ENCODE assay signal across 8 mouse cellular contexts in genomic region chr7:127346676-127347075, GRCm38 (mm10). TPM values are rescaled to one million over a fixed set of nuclear protein-coding genes. Genes with fewer than 3 reads are reported as not detected.
DNase-seq lines count a peak whose midpoint lies in the region; ATAC-seq and TF ChIP-seq lines count a peak whose summit lies in the region.

No protein-coding gene starts in this region.

- no peaks in the 10 kb centered on the region for H3K36me3 ChIP-seq in forebrain, embryonic 11.5 days (ENCODE audit: control insufficient read depth, insufficient read depth, low read length)
- H3K36me3 ChIP-seq in lung, embryonic 16.5 days (ENCODE audit: control insufficient read depth, insufficient read depth, low read length): peaks cover 16% of the 10 kb centered on the region
- H3K36me3 ChIP-seq in thymus, adult 2 months (ENCODE audit: control insufficient read depth, insufficient read depth, low read length): no peaks in the 10 kb centered on the region

- ATAC-seq in cerebellum, adult (ENCODE audit: insufficient number of reproducible peaks, low FRiP score, low TSS enrichment): no peak
- ATAC-seq in forebrain, embryonic 11.5 days (replicated peaks; ENCODE audit: low FRiP score): no peak
- no peak for ATAC-seq in lung, embryonic 16.5 days (ENCODE audit: low read depth)

- H3K4me3 ChIP-seq in cerebellum, adult 2 months (replicated peaks; ENCODE audit: insufficient read depth, low read depth, low read length): no peak overlapping the region
- H3K4me3 ChIP-seq in forebrain, embryonic 11.5 days (ENCODE audit: low read depth, low read length): peak overlapping the region; percentile 89
- peak overlapping the region; percentile 90 for H3K4me3 ChIP-seq in lung, embryonic 16.5 days (ENCODE audit: low read length)
- H3K4me3 ChIP-seq in thymus, adult 2 months (ENCODE audit: control insufficient read depth, insufficient read depth, low read length): no peak overlapping the region

- no peak for TF ChIP-seq POLR2A in cerebellum, adult 2 months (IDR thresholded peaks at IDR 0.05; ENCODE audit: borderline replicate concordance, insufficient read depth, low read length)
- no peak for TF ChIP-seq POLR2A in thymus, adult 2 months (IDR thresholded peaks at IDR 0.05; ENCODE audit: control insufficient read depth, extremely low read depth, insufficient read depth, low read length, poor library complexity)

- peak overlapping the region; percentile 81; the same call in 1 of the 2 replicates for H3K4me2 ChIP-seq in forebrain, embryonic 11.5 days (ENCODE audit: low read depth, low read length, severe bottlenecking)
- peak overlapping the region; percentile 89 for H3K4me2 ChIP-seq in lung, embryonic 16.5 days (ENCODE audit: low read depth, low read length)

- no peak for TF ChIP-seq CTCF in cerebellum, adult 2 months (IDR thresholded peaks at IDR 0.05; ENCODE audit: borderline replicate concordance, insufficient read depth, low read depth, low read length)
- no peak for TF ChIP-seq CTCF in thymus, adult 2 months (IDR thresholded peaks at IDR 0.05; ENCODE audit: borderline replicate concordance, control insufficient read depth, extremely low read depth, insufficient read depth, low read length, poor library complexity)

- no peaks in the 10 kb centered on the region for H3K9me3 ChIP-seq in forebrain, embryonic 11.5 days (ENCODE audit: control insufficient read depth, low read length)
- no peaks in the 10 kb centered on the region for H3K9me3 ChIP-seq in lung, embryonic 16.5 days (ENCODE audit: control insufficient read depth, low read length)

- peaks cover 3% of the 10 kb centered on the region for H3K4me1 ChIP-seq in cerebellum, adult 2 months (ENCODE audit: control insufficient read depth, insufficient read depth, low read length)
- peaks cover 5% of the 10 kb centered on the region; the same call in 1 of the 2 replicates for H3K4me1 ChIP-seq in forebrain, embryonic 11.5 days (replicated peaks; ENCODE audit: control insufficient read depth, insufficient read depth, low read length)
- H3K4me1 ChIP-seq in lung, embryonic 16.5 days (replicated peaks; ENCODE audit: control insufficient read depth, insufficient read depth, low read length): peaks cover 14% of the 10 kb centered on the region
- H3K4me1 ChIP-seq in thymus, adult 2 months (replicated peaks; ENCODE audit: control insufficient read depth, insufficient read depth, low read length): peaks cover 5% of the 10 kb centered on the region; the same call in 1 of the 2 replicates

- WGBS in cerebellum, adult 2 months: 14% methylated on average over 8 of the region's 8 CpGs
- 18% methylated on average over 8 of the region's 8 CpGs for WGBS in forebrain, embryonic 11.5 days
- WGBS in lung, embryonic 16.5 days: 12% methylated on average over 8 of the region's 8 CpGs
- 69% methylated on average over 8 of the region's 8 CpGs for WGBS in thymus, adult 2 months

- H3K27ac ChIP-seq in cerebellum, adult 2 months (ENCODE audit: insufficient read depth, low read length): no peak overlapping the region
- no peak overlapping the region for H3K27ac ChIP-seq in forebrain, embryonic 11.5 days (ENCODE audit: low read depth, low read length)
- peak overlapping the region; percentile 97 for H3K27ac ChIP-seq in lung, embryonic 16.5 days (ENCODE audit: low read length)
- H3K27ac ChIP-seq in thymus, adult 2 months (ENCODE audit: control insufficient read depth, insufficient read depth, low read length): no peak overlapping the region

- H3K27me3 ChIP-seq in cerebellum, adult 2 months (ENCODE audit: control insufficient read depth, insufficient read depth, low read length): no peaks in the 10 kb centered on the region
- H3K27me3 ChIP-seq in forebrain, embryonic 11.5 days (ENCODE audit: control insufficient read depth, insufficient read depth, low read length): no peaks in the 10 kb centered on the region
- H3K27me3 ChIP-seq in lung, embryonic 16.5 days (ENCODE audit: control insufficient read depth, insufficient read depth, low read depth, low read length): no peaks in the 10 kb centered on the region
- no peaks in the 10 kb centered on the region for H3K27me3 ChIP-seq in thymus, adult 2 months (ENCODE audit: control insufficient read depth, insufficient read depth, low read length)

- peak; percentile 27 to 37 for DNase-seq in cerebellum, adult 2 months
- DNase-seq in forebrain, embryonic 11.5 days (ENCODE audit: low spot score): no peak
- DNase-seq in kidney, adult 9 months: peak; percentile 82
- DNase-seq in urinary bladder, postnatal 36 days (ENCODE audit: low spot score in 2 of 2): peak; percentile 56 to 64
- DNase-seq in thymus, adult 2 months: no peak
- DNase-seq in retina, postnatal 1 day: no peak

- no peak overlapping the region for H3K9ac ChIP-seq in forebrain, embryonic 11.5 days (ENCODE audit: low read length)
- H3K9ac ChIP-seq in lung, embryonic 16.5 days (ENCODE audit: low read length): peak overlapping the region; percentile 20; the same call in 1 of the 2 replicates

RNA-seq across cellular contexts. Expression of gene Zfp768, which starts 1.3 kb away (rescaled TPM):
- polyA plus RNA-seq in cerebellum, adult 2 months (2012; rRNA removed): 21.2 TPM in 2 replicates
- polyA plus RNA-seq in forebrain, embryonic 11.5 days (2014; fragmentation: Nextera tagmentation; extraction: Ambion mirVana): 5.3 and 5.5 TPM in 2 replicates
- polyA plus RNA-seq in lung, embryonic 16.5 days (2015; fragmentation: Nextera tagmentation; extraction: Ambion mirVana): 15.1 and 17.6 TPM in 2 replicates
- 8.6 and 11.1 TPM in 2 replicates for polyA plus RNA-seq in thymus, adult 2 months (2012; rRNA removed)

RNA-seq across cellular contexts. Expression of gene Zfp747, which starts 29.2 kb away (rescaled TPM):
- polyA plus RNA-seq in cerebellum, adult 2 months (2012; rRNA removed): 8.2 and 8.6 TPM in 2 replicates
- polyA plus RNA-seq in forebrain, embryonic 11.5 days (2014; fragmentation: Nextera tagmentation; extraction: Ambion mirVana): 8.5 and 8.6 TPM in 2 replicates
- polyA plus RNA-seq in lung, embryonic 16.5 days (2015; fragmentation: Nextera tagmentation; extraction: Ambion mirVana): 8.4 and 9.9 TPM in 2 replicates
- 14.4 and 15.2 TPM in 2 replicates for polyA plus RNA-seq in thymus, adult 2 months (2012; rRNA removed)

RNA-seq across cellular contexts. Expression of gene 9130019O22Rik, which starts 40.3 kb away (rescaled TPM):
- 3.9 and 4.4 TPM in 2 replicates for polyA plus RNA-seq in cerebellum, adult 2 months (2012; rRNA removed)
- 5.0 and 5.3 TPM in 2 replicates for polyA plus RNA-seq in forebrain, embryonic 11.5 days (2014; fragmentation: Nextera tagmentation; extraction: Ambion mirVana)
- polyA plus RNA-seq in lung, embryonic 16.5 days (2015; fragmentation: Nextera tagmentation; extraction: Ambion mirVana): 7.3 and 8.0 TPM in 2 replicates
- 5.9 and 6.4 TPM in 2 replicates for polyA plus RNA-seq in thymus, adult 2 months (2012; rRNA removed)

RNA-seq across cellular contexts. Expression of gene E430018J23Rik, which starts 46.8 kb away (rescaled TPM):
- polyA plus RNA-seq in cerebellum, adult 2 months (2012; rRNA removed): 4.8 and 5.9 TPM in 2 replicates
- polyA plus RNA-seq in forebrain, embryonic 11.5 days (2014; fragmentation: Nextera tagmentation; extraction: Ambion mirVana): 5.9 and 6.8 TPM in 2 replicates
- 5.7 and 6.6 TPM in 2 replicates for polyA plus RNA-seq in lung, embryonic 16.5 days (2015; fragmentation: Nextera tagmentation; extraction: Ambion mirVana)
- 8.4 and 10.2 TPM in 2 replicates for polyA plus RNA-seq in thymus, adult 2 months (2012; rRNA removed)

RNA-seq across cellular contexts. Expression of gene Itgal, which starts 50.6 kb away (rescaled TPM):
- 0.87 and 1.4 TPM in 2 replicates for polyA plus RNA-seq in cerebellum, adult 2 months (2012; rRNA removed)
- polyA plus RNA-seq in forebrain, embryonic 11.5 days (2014; fragmentation: Nextera tagmentation; extraction: Ambion mirVana): 0.21 and 0.29 TPM in 2 replicates
- 2.1 and 3.1 TPM in 2 replicates for polyA plus RNA-seq in lung, embryonic 16.5 days (2015; fragmentation: Nextera tagmentation; extraction: Ambion mirVana)
- 353 and 356 TPM in 2 replicates for polyA plus RNA-seq in thymus, adult 2 months (2012; rRNA removed)

Comparison
In these comparisons a context has a peak if more than half of its experiments do, and no peak if none do; other contexts are left out.
1. DNase-seq: peak in cerebellum, adult 2 months (2 of 2), kidney, adult 9 months (single experiment) and urinary bladder, postnatal 36 days (2 of 2); none in forebrain, embryonic 11.5 days (single experiment), thymus, adult 2 months (single experiment) and retina, postnatal 1 day (single experiment).
2. H3K4me3 ChIP-seq: peak in forebrain, embryonic 11.5 days (single experiment) and lung, embryonic 16.5 days (single experiment); none in cerebellum, adult 2 months (single experiment) and thymus, adult 2 months (single experiment).